Mouse (Mus musculus): Measurements from ENCODE around the gene Atp2c2.

Atp2c2 gene

DNA sequence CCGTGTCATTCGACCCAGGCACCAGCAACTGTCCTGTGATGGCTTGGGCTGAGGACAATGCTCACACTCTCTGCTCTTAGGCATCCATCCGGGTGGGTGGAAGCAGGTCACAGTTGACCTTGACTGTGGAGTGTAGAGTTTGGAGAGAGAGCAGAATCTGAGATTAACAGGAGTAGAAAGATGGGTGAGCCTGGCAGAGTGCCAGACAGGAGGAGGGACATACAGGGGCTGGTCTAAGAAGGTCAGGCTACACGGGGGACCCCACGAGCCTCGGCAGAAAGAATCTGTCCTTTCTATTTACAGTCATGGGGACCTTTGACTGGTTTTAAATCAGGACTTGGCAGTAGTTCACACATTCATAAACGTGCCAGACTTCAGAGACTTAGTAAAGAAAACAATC lies 3.2 kb downstream of the Atp2c2 start:
- no peak for DNase-seq (ENCODE audit: low read depth)

DNA sequence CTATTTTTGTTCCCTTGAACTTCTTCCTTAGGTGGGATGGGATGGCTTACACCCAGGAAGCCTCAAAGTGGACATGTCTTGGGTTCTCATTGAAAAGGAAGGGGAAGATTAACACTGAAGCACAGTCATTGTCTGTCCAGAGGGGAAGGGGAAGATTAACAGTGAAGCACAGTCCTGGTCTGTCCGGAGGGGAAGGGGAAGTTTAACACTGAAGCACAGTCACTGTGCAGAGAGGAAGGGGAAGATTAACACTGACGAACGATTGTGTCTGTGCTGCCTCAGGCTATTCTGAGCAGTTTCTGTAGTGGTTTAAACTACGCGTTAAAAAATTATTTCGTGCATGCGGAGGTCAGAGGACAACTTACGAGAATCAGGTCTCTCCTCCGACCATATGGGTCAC lies 7.3 kb downstream of the Atp2c2 start:
- DNase-seq (ENCODE audit: low read depth): no peak

DNA sequence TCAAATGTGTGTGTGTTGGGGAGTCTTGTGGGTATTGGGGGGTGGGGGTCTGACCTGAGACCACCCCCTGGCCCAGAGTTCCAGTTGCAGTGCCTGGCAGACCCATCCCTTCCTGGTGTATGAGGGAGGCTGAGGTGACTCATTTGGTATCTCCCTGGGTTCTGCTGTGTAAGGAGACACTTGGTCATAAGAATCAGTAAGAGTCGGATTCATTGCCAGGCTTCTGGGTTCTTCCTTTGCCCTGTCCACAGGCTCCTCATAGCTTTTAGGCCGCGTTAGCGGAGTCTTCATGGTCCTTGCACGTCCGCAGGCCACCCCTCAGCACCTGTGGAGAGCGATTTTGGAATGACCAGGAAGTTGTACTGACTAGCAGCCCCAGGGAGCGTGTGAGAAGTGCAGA lies 8.7 kb downstream of the Atp2c2 start:
- DNase-seq (ENCODE audit: low read depth): no peak

DNA sequence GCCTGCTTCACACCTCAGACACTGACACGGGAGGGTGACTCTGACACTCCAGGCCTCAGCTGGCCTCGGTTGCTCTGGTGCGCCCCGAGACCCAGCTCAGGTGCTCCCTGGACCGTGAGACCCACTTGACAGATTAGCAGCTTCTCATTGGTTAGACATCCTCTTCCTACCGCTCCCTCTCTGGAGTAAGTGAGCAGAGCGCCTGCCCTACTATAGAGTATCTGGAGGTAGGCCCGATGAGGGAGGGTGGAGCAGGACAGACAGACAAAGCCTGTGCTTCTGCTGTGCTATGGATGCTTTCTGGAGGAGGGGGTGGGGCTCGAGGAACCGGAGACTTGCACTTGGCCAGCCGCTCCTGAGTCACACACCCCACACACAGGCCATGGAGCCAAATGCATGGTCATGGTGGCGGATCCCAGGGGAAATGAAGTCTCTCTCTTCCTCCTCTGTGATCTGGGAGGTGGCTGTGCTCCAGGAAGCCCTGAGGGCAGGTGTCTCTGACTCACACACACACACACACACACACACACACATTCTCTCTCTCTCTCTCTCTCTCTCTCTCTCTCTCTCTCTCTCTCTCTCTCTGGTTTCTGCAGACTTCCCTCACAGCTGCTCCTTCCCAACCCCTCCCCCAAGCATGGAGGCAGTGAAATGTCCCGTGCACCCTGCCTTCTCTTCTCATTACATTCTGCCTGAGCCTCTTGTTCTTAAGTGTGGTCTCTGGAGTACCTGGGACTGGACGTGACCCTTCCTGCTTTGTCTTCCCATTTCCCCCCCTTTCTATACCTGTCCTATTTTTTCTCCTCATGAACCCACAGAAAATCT lies 9.3 kb downstream of the Atp2c2 start:
- DNase-seq (ENCODE audit: low read depth): no peak

DNA sequence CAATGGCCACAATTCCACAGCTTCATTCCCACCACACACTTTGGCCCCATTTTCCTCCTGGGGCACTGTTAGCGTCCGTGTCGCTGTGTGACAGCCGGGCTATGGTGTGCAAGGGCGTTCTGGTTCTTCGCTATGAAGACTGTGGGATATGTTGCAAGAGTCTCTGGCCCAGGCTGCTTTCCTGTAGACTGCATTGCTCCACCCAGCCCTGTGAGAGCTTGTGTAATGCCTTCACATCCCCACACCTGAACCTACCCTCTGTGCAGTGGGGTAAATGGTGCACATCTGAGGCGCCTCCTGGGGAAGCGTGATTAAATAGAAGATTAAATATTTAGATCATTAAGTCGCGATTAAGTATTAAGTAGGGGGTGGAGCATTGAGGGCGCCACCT lies 9.9 kb downstream of the Atp2c2 start:
- DNase-seq (ENCODE audit: low read depth): no peak

DNA sequence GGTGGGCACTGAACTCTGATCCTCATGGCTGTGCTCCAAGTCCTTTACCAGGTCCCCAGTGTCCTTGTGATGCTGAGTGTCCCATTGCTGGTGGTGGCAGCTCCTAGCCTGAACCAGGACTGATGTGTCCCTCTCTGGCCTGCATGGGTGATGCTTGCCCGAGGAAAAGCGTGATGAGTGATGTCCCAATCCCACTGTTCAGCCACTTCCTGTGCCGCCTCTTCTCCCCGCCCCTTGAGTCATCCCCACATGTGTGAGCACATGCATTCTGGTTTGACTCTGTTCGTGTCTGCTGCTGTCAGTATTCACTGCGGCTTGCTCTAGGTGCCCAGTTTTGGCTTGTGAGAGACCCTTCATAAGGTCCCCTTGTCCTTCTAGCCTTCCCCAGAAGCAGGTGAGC lies 12.4 kb downstream of the Atp2c2 start:
- no peak for DNase-seq (ENCODE audit: low read depth)

DNA sequence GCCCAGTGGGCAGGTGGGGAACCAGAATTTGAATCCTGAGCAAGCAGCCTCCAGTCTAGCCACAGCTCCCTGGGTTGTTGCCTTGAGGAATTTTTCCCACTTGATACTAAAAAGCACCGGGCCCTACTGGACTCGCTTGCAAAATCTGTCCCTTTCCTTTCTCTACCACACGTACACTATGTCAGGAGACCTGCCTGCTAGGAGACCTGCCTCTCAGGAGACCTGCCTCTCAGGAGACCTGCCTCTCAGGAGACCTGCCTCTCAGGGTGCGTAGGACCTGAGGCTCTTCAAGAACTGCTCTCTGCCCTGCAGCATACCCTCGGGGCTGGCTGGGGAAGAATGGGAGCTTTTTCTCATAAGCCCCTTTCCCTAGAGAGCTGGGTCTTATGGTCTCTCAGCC lies 13.6 kb downstream of the Atp2c2 start:
- no peak for DNase-seq (ENCODE audit: low read depth)

DNA sequence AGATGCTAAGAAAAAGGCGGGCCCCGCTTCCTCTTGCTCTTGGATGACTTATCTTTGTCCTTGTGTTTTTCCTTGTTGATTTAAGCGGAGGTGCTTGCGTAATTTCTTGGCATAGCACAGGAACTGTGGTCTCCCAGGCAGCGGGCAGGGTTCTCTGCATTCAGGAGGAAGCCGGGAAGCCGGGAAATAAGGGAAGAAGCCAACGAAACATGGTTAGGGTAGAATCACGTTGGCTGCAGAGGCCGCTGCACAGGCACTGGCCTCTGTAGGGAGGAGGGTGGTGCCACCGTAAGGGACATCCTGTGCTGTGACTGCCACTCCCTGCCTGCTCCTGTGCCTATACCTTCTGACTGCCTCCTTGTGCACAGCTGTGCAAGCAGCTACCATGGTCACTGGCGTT lies 15.4 kb downstream of the Atp2c2 start:
- no peak for DNase-seq (ENCODE audit: low read depth)

DNA sequence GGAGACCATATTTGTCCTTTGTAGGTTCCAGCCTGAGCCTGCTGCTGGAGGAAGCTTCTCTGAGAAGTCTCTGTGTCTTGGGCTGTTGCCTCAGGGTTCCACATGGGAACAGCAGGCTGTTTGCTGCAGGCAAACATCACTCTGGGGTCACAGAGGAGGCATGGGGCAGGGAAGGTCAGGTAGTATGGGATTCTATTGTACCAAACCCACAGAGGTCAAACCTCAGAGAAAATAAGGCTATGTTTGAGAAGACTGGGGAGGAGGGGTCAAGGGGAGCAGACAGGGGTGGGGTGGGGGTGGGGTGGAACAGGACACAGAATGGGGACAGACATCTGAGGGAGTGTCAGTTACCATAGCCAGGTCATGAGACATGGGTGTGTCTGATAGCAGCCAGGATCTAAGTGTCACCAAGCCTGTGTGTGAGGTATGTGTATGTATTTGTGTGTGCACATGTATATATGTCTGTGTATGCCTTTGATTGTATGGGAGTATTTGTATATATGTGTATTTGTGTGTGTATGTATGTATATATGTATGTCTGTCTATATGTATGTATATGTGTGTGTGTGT lies 17.0 kb downstream of the Atp2c2 start:
- no peak for DNase-seq (ENCODE audit: low read depth)

DNA sequence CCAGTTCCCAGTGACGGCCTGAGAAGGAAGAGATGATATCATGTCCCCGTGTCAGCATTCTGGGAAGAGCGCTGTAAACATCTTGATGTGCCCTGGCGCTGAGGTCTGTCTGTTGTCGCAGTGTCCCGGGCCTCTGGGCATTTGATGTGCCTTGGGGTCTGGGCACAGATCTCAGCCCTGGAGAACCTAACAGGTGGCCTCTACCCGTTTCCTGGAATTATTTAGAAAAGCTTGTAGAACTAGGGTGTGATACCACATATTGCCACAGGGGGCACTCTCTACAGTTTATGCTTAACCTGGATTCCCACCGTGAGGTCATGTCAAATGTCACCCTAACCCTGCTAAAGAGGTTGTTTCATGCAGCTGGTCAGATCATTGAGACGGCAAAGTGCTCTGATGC lies 18.0 kb downstream of the Atp2c2 start:
- peak; percentile 32 for DNase-seq (ENCODE audit: low read depth)

DNA sequence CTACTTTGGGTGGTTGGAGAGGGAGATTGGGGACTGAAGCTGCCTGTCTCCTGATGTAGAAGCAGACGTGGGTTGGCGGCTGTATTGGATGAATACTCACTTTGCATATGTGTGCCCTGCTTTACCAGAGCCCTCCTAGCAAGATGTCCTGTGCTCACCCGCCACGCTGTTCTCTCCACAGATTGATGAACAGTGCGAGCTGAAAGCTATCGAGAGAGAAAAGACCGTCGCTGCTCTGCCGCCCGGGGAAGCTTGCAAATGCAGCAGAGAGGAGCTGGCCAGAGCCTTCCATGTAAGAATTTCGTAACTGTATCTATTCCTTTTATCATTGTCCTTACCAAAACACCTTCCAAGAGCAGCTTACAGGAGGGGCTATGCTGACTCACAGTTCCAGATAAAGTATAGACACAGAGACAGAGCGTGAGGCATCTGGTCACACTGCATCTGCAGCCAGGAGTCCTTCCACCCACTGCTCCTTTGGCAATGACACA lies 19.2 kb downstream of the Atp2c2 start:
- DNase-seq (ENCODE audit: low read depth): no peak

DNA sequence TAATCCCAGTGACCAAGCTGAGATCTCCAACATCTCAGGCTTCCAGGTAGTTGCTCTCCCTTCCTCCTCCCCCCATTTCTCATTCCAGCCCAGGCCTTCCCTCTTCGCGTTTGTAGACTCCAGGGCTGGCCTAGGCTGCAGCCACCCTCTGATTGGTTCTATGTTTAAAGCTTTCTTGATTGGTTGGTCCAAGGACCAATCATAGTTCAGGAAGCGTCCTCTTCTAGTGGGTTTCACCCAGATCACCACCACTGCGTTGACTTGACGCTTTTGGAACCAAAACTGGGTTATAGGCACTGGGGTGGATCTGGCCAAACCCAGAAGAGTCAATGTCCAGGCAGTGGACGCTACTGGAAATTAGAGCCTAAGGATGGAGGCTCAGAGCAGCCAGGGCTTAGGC lies 22.5 kb downstream of the Atp2c2 start:
- DNase-seq (ENCODE audit: low read depth): no peak

DNA sequence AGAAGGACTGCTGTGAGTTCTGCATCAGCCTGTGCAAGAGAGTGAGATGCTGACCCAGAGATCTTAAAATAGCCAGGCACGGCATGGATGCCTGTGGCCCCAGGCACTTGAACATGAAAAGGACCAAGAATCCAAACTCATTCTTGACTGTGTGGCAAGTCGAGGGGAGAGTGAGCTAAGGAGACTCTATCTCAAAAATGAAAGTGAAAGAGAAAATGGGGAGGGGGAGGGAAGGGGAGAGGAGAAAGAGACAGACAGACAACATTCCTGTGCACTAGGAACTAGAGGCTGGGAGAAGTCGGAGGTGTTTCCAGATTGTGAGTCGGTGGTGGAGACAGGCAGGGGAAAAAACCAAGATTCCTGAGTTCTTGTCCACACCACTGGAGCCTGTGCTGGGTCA lies 23.9 kb downstream of the Atp2c2 start:
- DNase-seq (ENCODE audit: low read depth): no peak

DNA sequence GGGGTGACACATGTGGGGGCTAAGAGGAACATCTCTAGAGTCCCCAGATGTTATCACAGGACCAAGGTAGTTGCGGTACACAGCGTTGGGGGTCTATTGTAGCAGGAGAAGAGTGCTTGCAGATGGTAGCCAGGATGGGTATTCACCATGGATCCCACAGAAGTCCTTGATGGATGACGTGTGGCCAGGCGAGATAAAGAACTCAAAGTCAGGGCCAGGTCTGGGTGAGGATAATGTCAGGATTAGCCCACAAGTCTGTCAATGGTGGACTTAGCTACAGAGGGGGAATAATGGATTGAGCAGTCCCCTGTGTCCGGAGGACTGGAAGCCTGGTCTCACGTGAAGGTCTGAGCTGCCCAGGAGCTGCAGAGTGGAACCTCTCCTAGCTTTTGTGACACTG lies 24.8 kb downstream of the Atp2c2 start:
- no peak for DNase-seq (ENCODE audit: low read depth)

DNA sequence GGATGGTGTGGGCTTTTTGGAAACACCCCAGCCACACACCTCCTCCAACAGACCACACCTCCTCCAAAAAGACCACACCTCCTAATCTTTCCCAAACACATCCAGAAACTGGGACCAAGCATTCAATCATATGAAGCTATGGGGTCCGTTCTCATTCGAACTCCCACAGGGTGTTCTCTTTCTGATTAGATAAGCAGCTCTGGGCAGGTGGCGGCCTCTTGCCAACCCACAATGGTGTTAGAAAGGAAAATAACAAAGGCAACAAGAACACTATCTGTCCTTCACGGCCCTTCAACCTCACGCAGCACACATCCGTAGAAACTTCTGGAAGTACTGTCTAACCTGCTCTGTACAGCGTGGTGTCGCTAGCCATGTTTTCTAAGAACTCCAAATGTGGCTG lies 27.3 kb downstream of the Atp2c2 start:
- DNase-seq (ENCODE audit: low read depth): peak; percentile 46

DNA sequence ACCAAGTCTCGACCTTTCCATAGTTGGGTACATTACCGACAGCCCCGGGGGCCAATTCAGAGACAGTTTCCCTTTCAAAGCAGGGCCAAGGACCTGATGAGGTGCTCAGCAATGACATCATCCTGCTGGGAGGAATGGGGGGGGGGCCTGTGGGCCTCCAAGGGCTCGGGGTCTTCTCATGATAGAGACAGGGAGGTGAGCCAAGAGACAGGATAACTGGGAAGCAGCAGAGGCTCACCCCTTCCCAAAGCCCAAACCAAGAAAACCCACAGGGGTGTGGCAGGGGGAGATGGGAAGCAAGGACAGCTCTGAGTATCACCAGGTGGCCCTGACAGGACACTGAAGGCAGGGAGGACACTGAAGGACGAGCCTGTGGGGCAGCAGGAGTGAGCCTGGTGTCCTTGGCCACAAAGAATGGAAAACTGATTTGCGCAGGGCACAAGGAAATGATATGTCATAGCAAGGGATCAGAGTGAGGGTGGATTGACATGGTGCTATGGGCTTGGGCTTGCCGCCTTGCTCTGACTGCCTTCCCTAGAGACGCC lies 28.6 kb downstream of the Atp2c2 start:
- no peak for DNase-seq (ENCODE audit: low read depth)

DNA sequence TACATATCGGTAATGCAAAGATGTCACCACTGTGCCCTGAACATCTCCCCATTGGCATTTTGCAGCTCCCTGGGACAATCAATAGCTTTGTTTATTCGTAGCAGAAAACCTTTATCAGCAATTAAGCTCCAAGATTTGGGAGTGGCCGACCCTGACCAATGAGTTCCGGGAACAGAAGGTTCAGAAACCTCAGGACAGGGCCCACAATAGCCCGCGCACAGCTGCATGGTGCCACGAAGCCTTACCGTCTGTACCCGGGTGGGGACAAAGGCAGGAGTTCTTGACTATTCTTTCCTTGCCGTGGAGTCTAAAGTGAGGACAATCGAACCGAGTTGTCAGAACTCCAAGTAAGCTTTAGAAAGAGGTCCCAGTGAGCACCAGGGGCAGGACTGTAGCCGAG lies 32.3 kb downstream of the Atp2c2 start:
- DNase-seq (ENCODE audit: low read depth): no peak

DNA sequence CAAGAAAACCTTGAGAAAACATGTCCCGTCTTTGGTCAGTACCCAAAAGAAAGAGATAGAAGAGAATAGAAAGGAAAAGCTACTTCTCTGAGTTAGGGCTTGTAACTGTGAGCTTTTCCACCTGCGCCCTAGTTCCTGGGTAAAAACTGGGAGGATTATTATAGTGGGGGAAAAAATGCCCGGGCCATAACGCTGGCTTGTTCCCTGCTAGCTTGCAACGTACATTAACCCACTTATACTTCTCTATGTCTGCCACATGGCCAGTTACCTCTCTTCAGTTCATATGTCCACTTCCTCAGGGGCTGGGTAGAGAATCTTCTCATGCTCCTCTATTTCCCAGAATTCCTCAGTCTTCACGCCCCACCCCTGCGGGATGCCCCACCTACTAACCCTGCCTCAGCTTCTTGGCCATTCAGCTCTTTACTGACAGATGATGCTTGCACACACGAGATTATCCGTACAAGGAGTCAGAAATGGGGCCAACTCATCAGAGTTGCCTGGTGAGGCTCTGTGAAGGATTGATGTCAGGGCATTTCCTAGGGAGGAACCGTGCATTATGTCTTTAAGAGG lies 36.6 kb downstream of the Atp2c2 start:
- no peak for DNase-seq (ENCODE audit: low read depth)

DNA sequence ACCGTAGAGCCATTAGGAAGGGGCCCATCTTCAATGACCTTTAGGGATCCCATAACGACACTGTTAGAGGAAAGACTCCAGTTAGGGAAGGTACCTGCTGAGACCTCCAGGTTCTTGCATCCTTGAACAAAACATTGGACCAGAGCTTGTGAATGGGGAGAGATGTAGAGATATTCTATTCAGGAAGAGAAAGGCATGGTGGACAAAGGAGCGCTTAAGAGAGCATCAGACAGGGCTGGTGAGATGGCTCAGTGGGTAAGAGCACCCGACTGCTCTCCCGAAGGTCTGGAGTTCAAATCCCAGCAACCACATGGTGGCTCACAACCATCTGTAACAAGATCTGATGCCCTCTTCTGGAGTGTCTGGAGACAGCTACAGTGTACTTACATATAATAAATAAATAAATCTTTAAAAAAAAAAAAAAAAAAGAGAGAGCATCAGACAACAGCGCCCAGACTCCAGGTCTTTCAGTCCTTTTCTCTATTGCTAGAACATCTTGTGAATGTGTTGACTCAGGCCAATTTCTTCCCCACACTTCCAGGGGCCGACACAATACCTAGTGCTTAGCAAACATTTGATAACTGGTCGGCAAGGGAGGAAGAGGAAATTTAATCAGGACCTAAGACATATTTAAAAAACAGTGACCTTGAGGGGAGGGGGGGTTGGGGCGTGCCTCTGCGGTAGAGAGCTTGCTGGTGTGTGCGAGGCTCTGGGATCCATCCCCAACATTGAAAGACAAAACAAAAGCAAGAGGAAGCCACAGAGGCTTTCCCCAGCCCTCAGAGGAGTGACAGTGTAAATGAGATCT lies 37.5 kb downstream of the Atp2c2 start:
- DNase-seq (ENCODE audit: low read depth): no peak

DNA sequence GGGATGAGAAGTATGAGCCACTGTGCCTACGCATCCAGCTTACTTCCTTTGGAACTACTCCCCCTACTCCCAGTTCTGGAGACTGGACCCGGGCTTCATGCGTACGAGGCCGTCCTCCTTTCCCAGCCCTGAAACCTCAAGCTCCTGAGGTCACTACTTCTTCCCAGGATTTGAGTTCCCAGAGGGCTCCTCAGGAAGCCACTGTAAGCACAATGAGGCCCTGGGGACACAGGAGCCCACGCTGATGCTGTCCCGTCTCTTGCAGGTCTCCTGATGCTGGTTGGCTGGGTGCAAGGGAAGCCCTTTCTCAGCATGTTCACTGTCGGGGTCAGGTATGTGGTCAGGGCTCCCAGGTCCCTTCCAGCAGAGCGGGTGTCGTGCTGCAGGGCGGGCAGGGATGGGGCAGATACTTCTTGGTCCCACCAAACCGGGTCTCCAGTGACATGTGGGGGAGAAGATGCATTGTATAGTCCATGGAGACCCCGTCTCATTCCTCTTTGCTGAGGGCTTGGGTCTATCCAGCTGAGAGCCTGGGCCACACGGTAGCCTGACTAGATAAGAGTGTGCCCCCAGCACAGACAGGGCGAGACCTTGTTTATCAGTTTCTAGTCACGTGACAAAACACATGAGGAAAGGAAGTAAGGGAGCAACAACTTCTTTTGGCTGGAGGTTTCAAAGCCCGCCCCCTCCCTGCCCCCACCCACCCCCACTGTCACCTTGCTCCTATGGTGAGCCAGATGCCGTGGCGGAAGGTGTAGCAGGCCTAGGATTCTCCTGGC lies 38.5 kb downstream of the Atp2c2 start:
- DNase-seq (ENCODE audit: low read depth): no peak

DNA sequence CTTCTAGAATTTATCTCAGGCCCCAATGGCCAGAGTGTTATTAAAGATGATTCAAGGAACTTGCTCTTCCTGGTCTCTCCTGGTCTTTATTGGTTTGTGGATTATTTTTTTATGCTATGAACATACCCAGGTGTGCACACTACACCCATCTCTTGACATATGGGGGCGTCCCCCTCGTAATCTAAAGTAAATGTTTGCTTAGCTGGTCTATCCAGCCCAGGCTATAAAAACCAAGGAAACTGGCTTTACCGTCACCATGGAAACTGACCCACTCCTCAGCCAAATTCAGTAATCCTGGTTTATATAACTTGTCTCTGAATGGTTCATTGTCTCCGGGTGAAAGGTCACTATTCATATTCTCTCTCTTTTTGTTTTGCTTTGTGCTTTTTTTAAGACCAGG lies 40.8 kb downstream of the Atp2c2 start:
- DNase-seq (ENCODE audit: low read depth): no peak

DNA sequence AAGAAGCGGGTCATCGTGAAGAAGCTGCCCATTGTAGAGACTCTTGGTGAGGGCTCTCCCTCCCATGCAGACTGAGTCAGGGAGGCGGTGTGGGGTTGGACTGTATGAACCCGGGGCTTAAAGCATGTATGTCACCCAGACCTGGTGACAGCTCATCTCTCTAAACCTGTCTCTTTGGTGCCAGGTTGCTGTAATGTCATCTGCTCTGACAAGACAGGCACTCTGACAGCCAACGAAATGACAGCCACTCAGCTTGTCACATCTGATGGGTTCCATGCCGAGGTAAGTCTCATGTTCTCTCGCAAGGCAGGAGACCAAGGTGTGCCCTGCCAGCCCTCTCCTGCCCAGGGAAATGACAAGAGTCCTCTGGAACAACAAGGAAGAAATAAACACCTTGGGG lies 42.6 kb downstream of the Atp2c2 start:
- DNase-seq (ENCODE audit: low read depth): no peak
